In genomic region chr13:56191225-56191624, GRCm38 (mm10) we compare ENCODE assay signal across 7 mouse cellular contexts. TPM values are rescaled to one million over a fixed set of nuclear protein-coding genes. Genes with fewer than 3 reads are reported as not detected.
DNase-seq lines count a peak whose midpoint lies in the region; ATAC-seq and TF ChIP-seq lines count a peak whose summit lies in the region.

No protein-coding gene starts in this region.

- H3K36me3 ChIP-seq in liver, embryonic 11.5 days (ENCODE audit: control insufficient read depth, insufficient read depth, low read length): no peaks in the 10 kb centered on the region
- H3K36me3 ChIP-seq in small intestine, adult 2 months (ENCODE audit: control insufficient read depth, insufficient read depth, low read length): no peaks in the 10 kb centered on the region

- H3K4me2 ChIP-seq in liver, embryonic 11.5 days: no peak overlapping the region

- TF ChIP-seq POLR2A in small intestine, adult 2 months (IDR thresholded peaks at IDR 0.05; ENCODE audit: low read depth, low read length): no peak

- H3K27ac ChIP-seq in liver, embryonic 11.5 days (ENCODE audit: low read depth, low read length): no peak overlapping the region
- H3K27ac ChIP-seq in small intestine, adult 2 months (ENCODE audit: insufficient read depth, low read depth, low read length): no peak overlapping the region

- intact Hi-C loops in heart, postnatal 36 days (cut with DNase I): loop anchor here (5.0 kb wide), 1 partner anchor 44 kb away; no protein-coding TSS in a partner anchor
- intact Hi-C loops in left cerebral cortex, postnatal 36 days (cut with DNase I): no loop called here

- TF ChIP-seq CTCF in small intestine, adult 2 months (IDR thresholded peaks at IDR 0.05; ENCODE audit: extremely low read depth, insufficient read length, insufficient replicate concordance, low read depth, low read length): peak; percentile 39; the same call in 1 of the 2 replicates

- WGBS in liver, embryonic 11.5 days: 27% methylated on average over 3 of the region's 3 CpGs
- WGBS in small intestine, adult 2 months: 14% methylated on average over 3 of the region's 3 CpGs

- H3K9ac ChIP-seq in liver, embryonic 11.5 days (ENCODE audit: low read depth, low read length): no peak overlapping the region

- H3K4me3 ChIP-seq in liver, embryonic 11.5 days (ENCODE audit: low read depth, low read length): no peak overlapping the region
- no peak overlapping the region for H3K4me3 ChIP-seq in small intestine, adult 2 months (ENCODE audit: low read depth, low read length)

- ATAC-seq in liver, embryonic 11.5 days (replicated peaks; ENCODE audit: low FRiP score): no peak
- ATAC-seq in activated CD4-positive, CD25-positive, alpha-beta regulatory T cell, adult 4 months: no peak

- DNase-seq in liver: peak; percentile 41
- no peak for DNase-seq in liver, embryonic 11.5 days (ENCODE audit: low spot score)
- peak; percentile 46 for DNase-seq in T-cell, adult 2 months (ENCODE audit: low spot score)
- DNase-seq in heart, postnatal 36 days: peak; percentile 47 to 69
- no peak for DNase-seq in left cerebral cortex, postnatal 36 days (ENCODE audit: low spot score in 2 of 2)

- H3K9me3 ChIP-seq in liver, embryonic 11.5 days (ENCODE audit: control insufficient read depth, low read length): no peaks in the 10 kb centered on the region

- no peaks in the 10 kb centered on the region for H3K27me3 ChIP-seq in liver, embryonic 11.5 days (replicated peaks; ENCODE audit: control insufficient read depth, insufficient read depth, low read length)
- no peaks in the 10 kb centered on the region for H3K27me3 ChIP-seq in small intestine, adult 2 months (ENCODE audit: control insufficient read depth, insufficient read depth, low read length)

- H3K4me1 ChIP-seq in liver, embryonic 11.5 days (replicated peaks; ENCODE audit: control insufficient read depth, insufficient read depth, low read length): no peaks in the 10 kb centered on the region
- H3K4me1 ChIP-seq in small intestine, adult 2 months (ENCODE audit: control insufficient read depth, insufficient read depth, insufficient read length, low read length): peaks cover 2% of the 10 kb centered on the region; the same call in 1 of the 2 replicates

RNA-seq across cellular contexts. Expression of gene Tifab, which starts 12.5 kb away (rescaled TPM):
- 1.9 and 2.2 TPM in 2 replicates for polyA plus RNA-seq in liver, embryonic 11.5 days (2014; fragmentation: Nextera tagmentation; extraction: Ambion mirVana)
- total RNA-seq in heart, postnatal 36 days (2021): 1 to 10 TPM; 1.3 to 1.7 TPM
- polyA plus RNA-seq in small intestine, adult 2 months (2012; rRNA removed): 4.6 and 8.2 TPM in 2 replicates
- polyA plus RNA-seq in activated CD4-positive, CD25-positive, alpha-beta regulatory T cell, adult 4 months (2017; shearing (Covaris generic)): under 1 TPM in 1 of 2 experiments, not detected in 1; 0.28 TPM
- total RNA-seq in left cerebral cortex, postnatal 36 days (2021): 1 to 10 TPM; 1.8 to 2.3 TPM

RNA-seq across cellular contexts. Expression of gene H2afy, which starts 55.1 kb away (rescaled TPM):
- polyA plus RNA-seq in liver, embryonic 11.5 days (2014; fragmentation: Nextera tagmentation; extraction: Ambion mirVana): 230 and 233 TPM in 2 replicates
- 10 to 100 TPM; 45.2 to 50.3 TPM for total RNA-seq in heart, postnatal 36 days (2021)
- polyA plus RNA-seq in small intestine, adult 2 months (2012; rRNA removed): 59.8 and 93.3 TPM in 2 replicates
- polyA plus RNA-seq in activated CD4-positive, CD25-positive, alpha-beta regulatory T cell, adult 4 months (2017; shearing (Covaris generic)): 100 to 1,000 TPM; 121 to 136 TPM
- total RNA-seq in left cerebral cortex, postnatal 36 days (2021): 100 to 1,000 TPM in 1 of 2 experiments, 10 to 100 TPM in 1; 95.3 to 109 TPM

Comparison
In these comparisons a context has a peak if more than half of its experiments do, and no peak if none do; other contexts are left out.
1. DNase-seq: peak in liver (single experiment), T-cell, adult 2 months (single experiment) and heart, postnatal 36 days (2 of 2); none in liver, embryonic 11.5 days (single experiment) and left cerebral cortex, postnatal 36 days (0 of 2).